18 mouse cellular contexts compared by ENCODE assay signal in genomic region chr3:41589988-41590387, GRCm38 (mm10). TPM values are rescaled to one million over a fixed set of nuclear protein-coding genes. Genes with fewer than 3 reads are reported as not detected.
DNase-seq lines count a peak whose midpoint lies in the region; ATAC-seq and TF ChIP-seq lines count a peak whose summit lies in the region.
"Had no signal": no experiment of that assay in that cellular context is flagged by ENCODE, and none has a peak within 500 bp of the region (broad histone marks: within the 10 kb centered on the region; RNA-seq: fewer than 3 reads in every experiment).

No protein-coding gene starts in this region.

- WGBS in heart, embryonic 11.5 days (ENCODE audit: insufficient replicate concordance): 68% methylated on average over 4 of the region's 4 CpGs
- 74% methylated on average over 4 of the region's 4 CpGs for whole genome bisulfite sequencing in intestine, embryonic 16.5 days
- 77% methylated on average over 4 of the region's 4 CpGs for WGBS in intestine, embryonic 15.5 days
- WGBS in small intestine, adult 2 months: 50% methylated on average over 4 of the region's 4 CpGs
- WGBS in hindbrain, embryonic 14.5 days: 91% methylated on average over 4 of the region's 4 CpGs
- 95% methylated on average over 4 of the region's 4 CpGs for WGBS in forebrain, embryonic 16.5 days

- no peak overlapping the region for H3K27ac ChIP-seq in heart, embryonic 11.5 days (ENCODE audit: low read depth, low read length)
- H3K27ac ChIP-seq in intestine, embryonic 16.5 days (ENCODE audit: low read length): peak overlapping the region; percentile 45; the same call in 1 of the 2 replicates
- no peak overlapping the region for H3K27ac ChIP-seq in intestine, embryonic 15.5 days
- peak overlapping the region; percentile 20; the same call in 1 of the 2 replicates for H3K27ac ChIP-seq in ES-Bruce4 (ENCODE audit: insufficient read depth, low read length)
- peak overlapping the region; percentile 71 for H3K27ac ChIP-seq in small intestine, adult 2 months (ENCODE audit: insufficient read depth, low read depth, low read length)
- H3K27ac ChIP-seq in hindbrain, embryonic 14.5 days: no peak overlapping the region
- H3K27ac ChIP-seq in forebrain, embryonic 16.5 days (ENCODE audit: low read length): no peak overlapping the region
- H3K27ac ChIP-seq: embryonic facial prominence, embryonic 10.5 days; hindbrain, embryonic 13.5 days had no signal

- TF ChIP-seq CTCF in ES-Bruce4 (IDR thresholded peaks at IDR 0.05; ENCODE audit: low read depth, low read length): no peak
- TF ChIP-seq CTCF in small intestine, adult 2 months (IDR thresholded peaks at IDR 0.05; ENCODE audit: extremely low read depth, insufficient read length, insufficient replicate concordance, low read depth, low read length): no peak

- TF ChIP-seq POLR2A in ES-Bruce4 (IDR thresholded peaks at IDR 0.05; ENCODE audit: insufficient read depth, low read length): no peak
- no peak for TF ChIP-seq POLR2A in small intestine, adult 2 months (IDR thresholded peaks at IDR 0.05; ENCODE audit: low read depth, low read length)

- H3K4me1 ChIP-seq in heart, embryonic 11.5 days (ENCODE audit: control insufficient read depth, insufficient read depth, low read length): peaks cover 14% of the 10 kb centered on the region; the same call in 1 of the 2 replicates
- peaks cover 39% of the 10 kb centered on the region for H3K4me1 ChIP-seq in intestine, embryonic 16.5 days (ENCODE audit: control insufficient read depth, insufficient read depth, low read length)
- peaks cover 22% of the 10 kb centered on the region for H3K4me1 ChIP-seq in intestine, embryonic 15.5 days (replicated peaks)
- H3K4me1 ChIP-seq in ES-Bruce4 (ENCODE audit: control insufficient read depth, insufficient read depth, low read length): peaks cover 7% of the 10 kb centered on the region
- H3K4me1 ChIP-seq in small intestine, adult 2 months (ENCODE audit: control insufficient read depth, insufficient read depth, insufficient read length, low read length): peaks cover 51% of the 10 kb centered on the region
- 0 out of 2 replicates have a peak, but pooled peaks cover 5% of the 10 kb centered on the region for H3K4me1 ChIP-seq in hindbrain, embryonic 14.5 days (replicated peaks; ENCODE audit: control insufficient read depth, insufficient read depth, low read length)
- H3K4me1 ChIP-seq in forebrain, embryonic 16.5 days (replicated peaks; ENCODE audit: control insufficient read depth, insufficient read depth, low read length): peaks cover 13% of the 10 kb centered on the region

- ATAC-seq in heart, embryonic 11.5 days (replicated peaks; ENCODE audit: insufficient number of reproducible peaks, low FRiP score, low TSS enrichment): no peak
- no peak for ATAC-seq in intestine, embryonic 16.5 days
- no peak for ATAC-seq in intestine, embryonic 15.5 days
- no peak for ATAC-seq in hindbrain, embryonic 14.5 days (ENCODE audit: low FRiP score)
- no peak for ATAC-seq in forebrain, embryonic 16.5 days
- ATAC-seq: forebrain, embryonic 14.5 days had no signal

- no peak overlapping the region for H3K9ac ChIP-seq in heart, embryonic 11.5 days (ENCODE audit: low read depth, low read length)
- no peak overlapping the region for H3K9ac ChIP-seq in intestine, embryonic 16.5 days (ENCODE audit: low read depth, low read length)
- no peak overlapping the region for H3K9ac ChIP-seq in intestine, embryonic 15.5 days
- no peak overlapping the region for H3K9ac ChIP-seq in ES-Bruce4 (ENCODE audit: low read depth, poor library complexity, severe bottlenecking)
- no peak overlapping the region for H3K9ac ChIP-seq in hindbrain, embryonic 14.5 days
- no peak overlapping the region for H3K9ac ChIP-seq in forebrain, embryonic 16.5 days (replicated peaks; ENCODE audit: low read depth, low read length)
- H3K9ac ChIP-seq: hindbrain, embryonic 13.5 days had no signal

- peaks cover 7% of the 10 kb centered on the region; the same call in 1 of the 2 replicates for H3K36me3 ChIP-seq in heart, embryonic 11.5 days (ENCODE audit: control insufficient read depth, insufficient read depth, low read length)
- H3K36me3 ChIP-seq in intestine, embryonic 16.5 days (ENCODE audit: control insufficient read depth, insufficient read depth, low read length): peaks cover 2% of the 10 kb centered on the region; the same call in 1 of the 2 replicates
- H3K36me3 ChIP-seq in intestine, embryonic 15.5 days: 0 out of 2 replicates have a peak, but pooled peaks cover 9% of the 10 kb centered on the region
- H3K36me3 ChIP-seq in ES-Bruce4 (ENCODE audit: control insufficient read depth, insufficient read depth, low read length, poor library complexity, severe bottlenecking): peaks cover 76% of the 10 kb centered on the region
- peaks cover 21% of the 10 kb centered on the region for H3K36me3 ChIP-seq in small intestine, adult 2 months (ENCODE audit: control insufficient read depth, insufficient read depth, low read length)
- peaks cover 32% of the 10 kb centered on the region for H3K36me3 ChIP-seq in hindbrain, embryonic 14.5 days (replicated peaks; ENCODE audit: control insufficient read depth, insufficient read depth)
- peaks cover 8% of the 10 kb centered on the region; the same call in 1 of the 2 replicates for H3K36me3 ChIP-seq in forebrain, embryonic 16.5 days (ENCODE audit: control insufficient read depth, insufficient read depth)

- DNase-seq in heart, adult 11 months: peak; percentile 82
- no peak for DNase-seq in hindbrain, embryonic 14.5 days (ENCODE audit: low spot score)
- DNase-seq: adrenal gland, adult 2 months; cerebellum, adult 2 months; gastrocnemius, postnatal 10 days; heart, postnatal 4 days; kidney, adult 11 months; kidney, adult 9 months had no signal

- no peak for TF ChIP-seq EP300 in ES-Bruce4 (IDR thresholded peaks at IDR 0.05; ENCODE audit: insufficient read depth, low read depth, low read length)

- H3K4me2 ChIP-seq in heart, embryonic 11.5 days: no peak overlapping the region
- H3K4me2 ChIP-seq in intestine, embryonic 16.5 days (ENCODE audit: low read depth, low read length): no peak overlapping the region
- H3K4me2 ChIP-seq in intestine, embryonic 15.5 days (replicated peaks): no peak overlapping the region
- H3K4me2 ChIP-seq in hindbrain, embryonic 14.5 days (replicated peaks): no peak overlapping the region
- H3K4me2 ChIP-seq in forebrain, embryonic 16.5 days (ENCODE audit: low read length): no peak overlapping the region
- H3K4me2 ChIP-seq: hindbrain, embryonic 13.5 days had no signal

- H3K4me3 ChIP-seq in heart, embryonic 11.5 days (ENCODE audit: low read depth, low read length): no peak overlapping the region
- no peak overlapping the region for H3K4me3 ChIP-seq in intestine, embryonic 16.5 days (ENCODE audit: low read length)
- H3K4me3 ChIP-seq in intestine, embryonic 15.5 days (replicated peaks): no peak overlapping the region
- no peak overlapping the region for H3K4me3 ChIP-seq in ES-Bruce4 (ENCODE audit: low read depth, low read length)
- H3K4me3 ChIP-seq in small intestine, adult 2 months (ENCODE audit: low read depth, low read length): no peak overlapping the region
- H3K4me3 ChIP-seq in hindbrain, embryonic 14.5 days (replicated peaks; ENCODE audit: low read length): no peak overlapping the region
- H3K4me3 ChIP-seq in forebrain, embryonic 16.5 days (replicated peaks; ENCODE audit: low read length): no peak overlapping the region
- H3K4me3 ChIP-seq: embryonic facial prominence, embryonic 10.5 days; hindbrain, embryonic 13.5 days had no signal

- no peaks in the 10 kb centered on the region for H3K27me3 ChIP-seq in heart, embryonic 11.5 days (ENCODE audit: control insufficient read depth, insufficient read depth, low read length)
- no peaks in the 10 kb centered on the region for H3K27me3 ChIP-seq in intestine, embryonic 16.5 days (replicated peaks; ENCODE audit: control insufficient read depth, insufficient read depth, low read length)
- H3K27me3 ChIP-seq in intestine, embryonic 15.5 days (replicated peaks): no peaks in the 10 kb centered on the region
- H3K27me3 ChIP-seq in ES-Bruce4 (ENCODE audit: control insufficient read depth, insufficient read depth, low read length, poor library complexity, severe bottlenecking): no peaks in the 10 kb centered on the region
- no peaks in the 10 kb centered on the region for H3K27me3 ChIP-seq in small intestine, adult 2 months (ENCODE audit: control insufficient read depth, insufficient read depth, low read length)
- no peaks in the 10 kb centered on the region for H3K27me3 ChIP-seq in hindbrain, embryonic 14.5 days (ENCODE audit: control insufficient read depth, insufficient read depth, low read length)
- H3K27me3 ChIP-seq in forebrain, embryonic 16.5 days (replicated peaks; ENCODE audit: control insufficient read depth, insufficient read depth, low read length): no peaks in the 10 kb centered on the region
- H3K27me3 ChIP-seq: CH12.LX; hindbrain, embryonic 13.5 days had no signal

- no peaks in the 10 kb centered on the region for H3K9me3 ChIP-seq in heart, embryonic 11.5 days (replicated peaks; ENCODE audit: control insufficient read depth, low read length)
- H3K9me3 ChIP-seq in intestine, embryonic 16.5 days (ENCODE audit: control insufficient read depth, low read length): no peaks in the 10 kb centered on the region
- H3K9me3 ChIP-seq in intestine, embryonic 15.5 days: no peaks in the 10 kb centered on the region
- H3K9me3 ChIP-seq in ES-Bruce4 (replicated peaks; ENCODE audit: control insufficient read depth, insufficient read depth, low read length, poor library complexity, severe bottlenecking): no peaks in the 10 kb centered on the region
- no peaks in the 10 kb centered on the region for H3K9me3 ChIP-seq in hindbrain, embryonic 14.5 days (ENCODE audit: control insufficient read depth, low read length)
- no peaks in the 10 kb centered on the region for H3K9me3 ChIP-seq in forebrain, embryonic 16.5 days (ENCODE audit: control insufficient read depth, low read length)
- H3K9me3 ChIP-seq: embryonic facial prominence, embryonic 10.5 days; hindbrain, embryonic 13.5 days had no signal

RNA-seq across cellular contexts. Expression of gene Jade1, which starts 34.5 kb away (rescaled TPM):
- 12.0 and 13.8 TPM in 2 replicates for polyA plus RNA-seq in heart, embryonic 11.5 days (2014; fragmentation: Nextera tagmentation; extraction: Ambion mirVana)
- polyA plus RNA-seq in intestine, embryonic 16.5 days (2015; fragmentation: Nextera tagmentation; extraction: Ambion mirVana): 14.8 and 16.9 TPM in 2 replicates
- 21.8 and 24.1 TPM in 2 replicates for polyA plus RNA-seq in intestine, embryonic 15.5 days (2015; fragmentation: Nextera tagmentation; extraction: Ambion mirVana)
- 179 and 201 TPM in 2 replicates for polyA plus RNA-seq in ES-Bruce4 (2011; ENCODE audit: insufficient read depth, insufficient read length, low read depth, missing spikeins)
- polyA plus RNA-seq in small intestine, adult 2 months (2012; rRNA removed): 8.1 and 18.5 TPM in 2 replicates
- polyA plus RNA-seq in hindbrain, embryonic 14.5 days (2014; fragmentation: Nextera tagmentation; extraction: Ambion mirVana): 13.3 and 16.6 TPM in 2 replicates
- polyA plus RNA-seq in forebrain, embryonic 16.5 days (2015; fragmentation: Nextera tagmentation; extraction: Ambion mirVana): 20.7 and 23.6 TPM in 2 replicates

Comparison
In these comparisons a context has a peak if more than half of its experiments do, and no peak if none do; other contexts are left out.
1. H3K27ac ChIP-seq: peak in intestine, embryonic 16.5 days (single experiment), ES-Bruce4 (single experiment) and small intestine, adult 2 months (single experiment); none in heart, embryonic 11.5 days (single experiment), intestine, embryonic 15.5 days (single experiment), hindbrain, embryonic 14.5 days (single experiment) and forebrain, embryonic 16.5 days (single experiment).